Mouse (Mus musculus) urinary bladder, postnatal 14 days (tissue): Measurements from ENCODE around the gene Rhou.
A peak's percentile ranks its signal among the peaks of the same experiment; 100 is the strongest.

ENCODE experiments used
- DNase-seq: peaks from one replicate; pipeline ENCODE4 v3.0.0; 2021; ENCODE audit warnings: low spot score

Rhou gene

GRCm38 (mm10) chr8:123696167-123696566 lies 42.4 kb downstream of the Rhou start:
- no peak for DNase-seq

- no peak for DNase-seq
Observed at GRCm38 (mm10) chr8:123697329-123697728, 43.6 kb downstream of the Rhou start.

DNA sequence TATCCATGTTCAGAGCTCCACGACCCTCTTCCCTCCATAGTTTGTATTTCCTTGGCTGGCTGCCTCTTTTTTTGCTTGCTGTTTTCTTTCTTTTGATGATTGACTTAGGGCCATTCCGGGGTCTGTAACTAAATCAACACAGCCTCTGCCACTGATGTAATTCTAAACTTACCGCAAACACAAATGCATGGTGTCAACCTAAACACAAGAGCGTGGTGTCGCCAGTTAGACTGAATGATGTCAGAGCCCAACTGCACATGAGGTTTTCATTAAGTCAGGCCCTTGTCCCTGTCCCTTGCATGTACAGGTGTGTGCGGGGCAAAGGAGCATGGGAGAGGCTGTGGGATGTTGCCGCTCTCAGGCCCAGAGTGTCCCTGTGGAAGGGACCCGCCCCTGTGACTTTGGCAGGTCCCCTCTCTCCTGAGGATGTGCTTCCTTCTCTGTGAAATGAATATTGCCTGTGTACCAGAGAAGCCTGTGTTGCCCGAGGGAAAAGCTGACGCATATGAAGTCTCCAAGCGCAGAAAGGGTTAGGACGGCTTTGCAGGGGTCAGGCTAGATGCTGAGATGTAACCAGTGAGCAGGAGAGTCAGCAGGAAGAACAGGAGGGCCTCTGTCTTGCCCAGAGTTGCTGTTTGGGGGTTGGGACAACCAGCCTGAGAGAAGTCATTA lies 46.8 kb downstream of the Rhou start:
- no peak for DNase-seq

DNA sequence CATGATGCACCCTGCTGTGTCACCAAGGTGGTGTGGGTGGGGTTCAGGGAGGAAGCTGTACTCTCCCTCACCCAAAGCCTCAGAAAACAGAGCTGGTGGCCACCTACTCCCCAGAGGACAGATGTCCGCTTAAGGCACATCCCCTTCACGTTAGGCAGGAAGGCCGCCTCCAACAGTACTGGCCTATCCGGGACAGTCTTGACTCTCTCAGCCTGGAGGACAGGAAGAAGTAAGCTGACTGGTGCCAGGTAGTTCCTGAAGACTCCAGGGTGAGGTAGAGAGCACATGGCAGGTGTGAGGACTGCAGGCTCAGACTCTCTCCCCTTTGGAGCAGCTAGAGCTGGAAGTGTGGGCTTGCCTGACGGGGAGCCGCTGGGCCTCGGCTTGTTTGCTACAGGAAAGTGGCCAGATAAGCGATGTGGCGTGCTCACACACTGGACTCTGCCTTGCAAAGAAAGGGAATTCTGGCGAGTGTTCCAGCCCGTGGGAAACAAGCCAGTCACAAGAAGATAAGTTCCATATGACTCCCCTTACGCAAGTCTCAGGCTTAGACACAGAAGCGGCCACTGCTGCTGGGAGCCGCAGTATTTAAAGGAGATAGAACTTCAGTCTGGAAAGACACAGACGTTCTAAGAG lies 48.3 kb downstream of the Rhou start:
- peak; percentile 81 for DNase-seq

DNA sequence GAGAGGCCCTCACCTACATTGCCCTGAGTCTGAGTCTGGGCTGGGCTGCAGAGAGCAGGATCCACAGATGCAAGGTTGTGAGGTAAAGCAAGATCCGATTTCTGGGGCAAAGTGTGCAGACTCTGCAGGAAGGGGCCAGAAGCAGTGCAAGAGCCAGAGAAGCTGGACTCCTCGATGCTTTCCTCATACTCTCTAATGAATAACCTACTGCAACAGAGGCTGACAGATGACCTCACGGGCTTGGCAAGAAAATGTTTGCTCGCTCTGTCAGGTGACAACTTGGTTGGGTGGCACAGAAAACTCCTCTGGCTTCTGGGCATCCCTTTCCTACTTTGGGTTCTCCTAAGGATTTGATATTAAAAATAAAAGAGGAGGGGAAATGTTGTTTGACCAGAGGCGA lies 51.6 kb downstream of the Rhou start:
- DNase-seq = no peak

DNA sequence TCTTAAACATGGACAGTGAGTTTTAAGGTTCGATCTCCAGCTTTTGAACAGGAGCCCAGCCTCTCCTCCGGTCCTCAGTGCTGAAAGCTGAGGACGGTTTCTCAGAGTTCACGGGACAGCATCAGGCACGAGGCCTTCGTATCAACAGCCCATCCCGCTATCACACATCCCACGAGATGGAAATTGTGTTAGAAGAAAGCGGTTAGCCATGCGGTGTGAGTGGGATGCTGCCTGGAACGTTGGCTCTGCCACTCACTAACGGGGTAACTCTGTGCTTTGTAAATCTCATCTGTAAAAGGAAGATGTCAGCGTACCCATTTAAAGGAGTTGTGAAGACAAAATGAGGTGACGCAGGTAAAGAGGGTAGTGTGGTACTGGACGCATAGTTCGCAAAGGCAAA lies 53.4 kb downstream of the Rhou start:
- no peak for DNase-seq

DNA sequence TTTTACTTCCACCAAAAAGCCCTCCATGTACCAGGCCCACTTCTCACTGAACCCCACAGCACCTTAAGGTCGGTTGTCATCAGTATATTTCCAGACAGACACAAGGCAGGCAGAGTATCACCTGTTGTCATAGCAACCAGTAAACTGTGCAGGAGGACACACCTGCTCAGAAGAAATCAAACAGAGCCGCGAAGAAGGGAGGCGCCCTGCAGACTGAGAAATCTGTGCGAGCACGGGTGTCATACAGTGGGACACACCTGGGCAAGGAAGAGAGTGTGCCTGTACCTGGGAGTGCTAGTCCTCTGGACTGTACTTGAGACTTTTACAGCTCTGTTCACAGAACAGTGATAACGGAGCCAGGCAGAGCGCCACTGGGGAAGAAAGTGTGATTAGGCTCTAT lies 55.0 kb downstream of the Rhou start:
- DNase-seq = no peak

DNA sequence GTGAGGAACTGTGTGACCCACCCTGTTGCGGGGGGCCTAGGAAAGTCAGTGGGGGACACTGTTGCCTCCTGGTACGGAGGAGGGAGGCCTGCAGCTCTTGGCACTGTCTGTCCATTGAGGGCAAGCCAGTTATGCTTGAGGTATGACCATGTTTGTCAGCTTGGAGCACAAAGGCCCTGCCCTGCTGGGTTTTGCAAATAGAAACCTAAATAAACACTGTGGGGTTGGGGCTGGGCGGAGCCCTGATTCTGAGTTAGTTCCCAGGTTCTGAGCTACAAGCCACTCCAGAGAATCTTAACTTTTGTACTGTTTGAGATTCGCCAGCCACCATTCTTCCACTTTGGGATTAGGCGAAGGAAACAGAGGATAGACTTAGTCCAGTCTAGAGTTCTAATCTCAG lies 56.6 kb downstream of the Rhou start:
- peak; percentile 30 for DNase-seq
